Mouse (Mus musculus): ENCODE data around the gene Srrm4.

- no peak for TF ChIP-seq RCOR1 (IDR thresholded peaks at IDR 0.05; ENCODE audit: low read depth, low read length)
- no peak for TF ChIP-seq POLR2AphosphoS5 (IDR thresholded peaks at IDR 0.05; ENCODE audit: borderline replicate concordance, low read depth, low read length)
- TF ChIP-seq USF1 (IDR thresholded peaks at IDR 0.05; ENCODE audit: low read depth, low read length): no peak
- no peak for TF ChIP-seq EP300 (IDR thresholded peaks at IDR 0.05; ENCODE audit: low read depth in 1 of 2, low read length in 2 of 2)
- TF ChIP-seq CTCF (IDR thresholded peaks at IDR 0.05 in 2 of 3, conservative IDR thresholded peaks at IDR 0.05 in 1 of 3; ENCODE audit: control insufficient read depth in 1 of 3, insufficient read depth in 1 of 3, low read depth in 2 of 3, low read length in 3 of 3, poor library complexity in 1 of 3, severe bottlenecking in 1 of 3): no peak
- no peak for TF ChIP-seq CHD1 (IDR thresholded peaks at IDR 0.05; ENCODE audit: low read depth, low read length)
- no peak for TF ChIP-seq JUND (IDR thresholded peaks at IDR 0.05; ENCODE audit: low read depth, low read length)
- no peak for TF ChIP-seq POLR2A (IDR thresholded peaks at IDR 0.05; ENCODE audit: control insufficient read depth in 1 of 2, insufficient read depth in 1 of 2, low read depth in 1 of 2, low read length in 2 of 2, poor library complexity in 1 of 2)
- TF ChIP-seq HCFC1 (IDR thresholded peaks at IDR 0.05; ENCODE audit: low read depth, low read length): no peak
- TF ChIP-seq KAT2A (conservative IDR thresholded peaks at IDR 0.05; ENCODE audit: low read depth, low read length): no peak
Observed at GRCm38 (mm10) chr5:116590698-116591097, 919 bp downstream of the Srrm4 start.

Measured in MEL (cell line).